Mouse (Mus musculus) large intestine, adult 2 months (tissue): ENCODE measurements around the gene Timm17b. TPM values are rescaled to one million over a fixed set of nuclear protein-coding genes. Genes with fewer than 3 reads are reported as not detected.
"Not testable (repeated sequence)": the region's sequence is repeated elsewhere in the genome, so short reads cannot be mapped to it uniquely, and the experiment has no call there.

ENCODE experiments used
- DNase-seq: peaks from one replicate; pipeline ENCODE4 v3.0.0-alpha.2; 2012; ENCODE audit warnings: low read depth, low spot score
- WGBS: fragments of 180-500 bp; shearing (Covaris S2); methylation state at CpG from one replicate; pipeline ENCODE4 v1.1.7; 2018; 5-methylcytosine and 5-hydroxymethylcytosine counted together
- polyA plus RNA-seq: library from polyadenylated mRNA; depleted of rRNA; stranded (reverse); fragments of >200 nt; gene quantifications from 2 replicates; pipeline ENCODE4 v1.2.3, GENCODE M21; 2012; rRNA removed

Gene Timm17b
- polyA plus RNA-seq, 1 experiment = 40.1 TPM

GRCm38 (mm10) chrX:7915669-7916068 is 16.5 kb downstream of the Timm17b start:
- WGBS = 22% methylated on average over 3 of the region's 3 CpGs
- not testable (repeated sequence) for DNase-seq

DNA sequence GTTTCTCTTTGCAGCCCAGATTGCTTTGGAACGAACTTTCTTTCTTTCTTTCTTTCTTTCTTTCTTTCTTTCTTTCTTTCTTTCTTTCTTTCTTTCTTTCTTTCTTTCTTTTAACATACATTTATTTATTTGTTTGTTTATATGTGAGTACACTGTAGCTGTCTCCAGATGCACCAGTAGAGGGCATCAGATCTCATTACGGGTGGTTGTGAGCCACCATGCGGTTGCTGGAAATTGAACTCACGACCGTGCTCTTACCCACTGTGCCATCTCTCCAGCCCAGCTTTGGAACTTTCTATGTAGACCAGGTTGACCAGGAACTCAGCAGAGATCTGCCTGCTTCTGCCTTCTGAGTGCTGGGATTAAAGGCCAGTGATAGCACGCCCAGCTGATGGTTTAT is 18.8 kb downstream of the Timm17b start:
- WGBS = 72% methylated on average over 6 of the region's 6 CpGs
- not testable (repeated sequence) for DNase-seq

- WGBS = 19% methylated on average over 40 of the region's 40 CpGs
- DNase-seq = no peak
These were observed 20.6 kb downstream of the Timm17b start, which contains the start of gene Pcsk1n for GRCm38 (mm10) chrX:7919601-7920383. TSS of gene Pcsk1n (plus strand) at chrX:7919822.

DNA sequence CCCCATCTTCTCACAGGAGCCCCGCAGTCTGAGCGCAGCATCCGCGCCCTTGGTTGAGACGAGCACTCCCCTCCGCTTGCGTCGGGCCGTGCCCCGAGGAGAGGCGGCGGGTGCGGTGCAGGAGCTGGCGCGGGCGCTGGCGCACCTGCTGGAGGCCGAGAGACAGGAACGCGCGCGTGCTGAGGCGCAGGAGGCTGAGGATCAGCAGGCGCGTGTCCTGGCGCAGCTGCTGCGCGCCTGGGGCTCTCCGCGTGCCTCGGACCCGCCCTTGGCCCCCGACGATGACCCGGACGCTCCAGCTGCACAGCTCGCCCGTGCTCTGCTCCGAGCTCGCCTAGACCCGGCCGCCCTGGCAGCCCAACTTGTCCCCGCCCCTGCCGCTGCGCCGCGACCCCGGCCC is 22.9 kb downstream of the Timm17b start:
- no peak for DNase-seq
- WGBS = 23% methylated on average over 48 of the region's 48 CpGs

DNA sequence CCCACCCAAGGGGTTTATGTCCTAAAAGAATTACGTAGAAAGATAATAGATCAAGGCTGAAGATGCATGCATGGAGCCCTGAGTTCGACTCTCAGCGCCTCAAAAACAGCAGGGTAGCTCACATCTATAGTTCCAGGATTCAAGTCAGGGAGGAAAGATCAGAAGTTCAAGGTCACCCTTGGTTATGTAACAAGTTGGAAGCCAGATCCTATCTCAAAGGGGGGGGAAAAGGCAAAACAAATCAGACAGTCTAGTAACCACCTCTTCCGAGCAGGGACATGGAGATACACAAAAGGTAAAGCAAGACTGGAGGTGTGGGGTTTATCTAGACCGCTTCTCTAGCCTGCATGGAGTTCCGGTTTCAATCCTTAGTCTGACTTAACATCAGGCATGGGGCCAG is 27.1 kb downstream of the Timm17b start:
- DNase-seq = no peak
- WGBS = 82% methylated on average over 6 of the region's 6 CpGs

DNA sequence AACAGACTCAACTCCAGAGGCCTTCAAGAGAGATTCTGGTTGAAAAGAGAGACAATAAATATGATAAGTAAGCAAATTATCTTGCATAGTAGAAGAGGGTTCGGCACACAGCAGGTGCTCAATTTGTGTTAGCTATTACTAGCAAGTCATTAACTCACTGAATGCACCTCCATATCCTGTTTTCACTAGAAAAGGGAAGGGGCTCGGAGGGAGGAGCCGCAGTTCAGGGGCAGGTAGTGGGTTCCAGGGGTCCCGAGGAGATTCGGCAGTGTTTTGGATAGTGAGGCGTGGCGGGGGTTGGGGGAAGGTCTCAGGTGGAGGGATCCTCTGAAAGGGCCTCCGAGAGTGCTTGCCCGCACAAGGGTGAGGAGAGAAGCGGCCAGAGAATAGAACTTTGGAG is 28.0 kb downstream of the Timm17b start:
- DNase-seq = no peak
- 33% methylated on average over 10 of the region's 10 CpGs for WGBS

- DNase-seq = no peak
- 35% methylated on average over 16 of the region's 19 CpGs for WGBS
These were observed 29.2 kb downstream of the Timm17b start, which contains the start of gene Eras for GRCm38 (mm10) chrX:7928270-7928790. TSS of gene Eras (minus strand) at chrX:7928607.

DNA sequence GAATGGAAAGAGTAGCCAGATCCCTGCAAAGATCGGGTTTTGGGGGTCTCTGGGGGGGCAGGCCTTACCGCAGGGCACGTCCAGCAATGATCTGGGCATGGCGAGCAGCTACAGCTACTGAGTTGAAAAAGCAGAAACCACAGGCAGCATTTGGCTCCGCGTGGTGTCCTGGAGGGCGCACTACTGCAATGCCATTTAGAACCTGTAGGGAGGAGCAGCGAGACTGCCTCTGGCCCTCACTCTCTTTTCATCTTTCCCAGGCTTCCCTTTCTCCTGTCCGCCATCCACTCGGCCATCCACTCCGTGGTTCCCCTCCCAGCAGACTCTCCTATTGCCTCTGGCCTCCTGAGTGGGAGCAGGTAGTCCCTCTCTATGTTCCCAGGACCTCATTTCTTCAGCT is 37.7 kb downstream of the Timm17b start:
- no peak for DNase-seq
- 56% methylated on average over 11 of the region's 11 CpGs for WGBS

DNA sequence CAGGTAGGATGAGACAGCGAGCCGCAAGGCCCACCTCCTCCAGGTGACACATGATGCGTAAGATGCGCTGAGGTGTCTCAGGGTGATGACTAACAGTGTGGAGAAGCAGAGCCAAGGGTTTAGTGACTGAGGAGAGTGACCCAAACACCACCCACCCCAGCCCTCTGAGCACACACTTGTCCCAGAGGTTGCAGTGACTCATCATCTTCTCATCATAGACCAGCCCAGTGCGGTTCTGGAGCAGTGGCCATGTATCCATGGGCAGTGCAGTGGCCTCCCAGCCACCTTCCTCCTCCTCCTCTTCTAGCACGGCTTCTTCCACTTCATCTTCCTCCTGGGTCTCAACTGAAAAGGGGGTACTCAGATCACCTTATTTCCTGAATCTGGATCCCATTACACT is 38.5 kb downstream of the Timm17b start:
- WGBS = 90% methylated on average over 6 of the region's 6 CpGs
- no peak for DNase-seq

DNA sequence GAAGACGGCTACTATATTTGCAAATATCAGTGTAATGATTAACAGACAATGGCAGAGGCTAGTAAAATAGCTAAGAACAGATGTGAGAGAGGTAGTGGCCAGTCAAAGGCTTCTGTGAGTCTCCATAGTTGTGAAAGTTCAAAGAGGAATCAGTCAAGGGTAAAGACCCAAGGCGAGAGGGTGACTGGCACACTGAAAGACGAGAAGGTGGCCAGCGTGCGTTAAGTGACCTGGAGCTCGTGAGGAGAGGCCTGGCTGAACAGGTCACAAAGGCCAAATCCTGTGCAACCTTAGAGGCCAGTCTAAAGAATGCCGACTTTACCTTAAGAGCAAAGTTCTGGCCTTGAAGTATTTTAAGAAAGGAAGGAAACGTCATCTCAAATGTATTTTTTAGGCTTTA is 46.5 kb downstream of the Timm17b start:
- WGBS = 70% methylated on average over 8 of the region's 8 CpGs
- no peak for DNase-seq

GRCm38 (mm10) chrX:7947108-7947899 is 48.1 kb downstream of the Timm17b start, which contains the start of gene Hdac6:
TSS of gene Hdac6 (minus strand) at chrX:7947889.
- no peak for DNase-seq
- WGBS = 21% methylated on average over 37 of the region's 37 CpGs

DNA sequence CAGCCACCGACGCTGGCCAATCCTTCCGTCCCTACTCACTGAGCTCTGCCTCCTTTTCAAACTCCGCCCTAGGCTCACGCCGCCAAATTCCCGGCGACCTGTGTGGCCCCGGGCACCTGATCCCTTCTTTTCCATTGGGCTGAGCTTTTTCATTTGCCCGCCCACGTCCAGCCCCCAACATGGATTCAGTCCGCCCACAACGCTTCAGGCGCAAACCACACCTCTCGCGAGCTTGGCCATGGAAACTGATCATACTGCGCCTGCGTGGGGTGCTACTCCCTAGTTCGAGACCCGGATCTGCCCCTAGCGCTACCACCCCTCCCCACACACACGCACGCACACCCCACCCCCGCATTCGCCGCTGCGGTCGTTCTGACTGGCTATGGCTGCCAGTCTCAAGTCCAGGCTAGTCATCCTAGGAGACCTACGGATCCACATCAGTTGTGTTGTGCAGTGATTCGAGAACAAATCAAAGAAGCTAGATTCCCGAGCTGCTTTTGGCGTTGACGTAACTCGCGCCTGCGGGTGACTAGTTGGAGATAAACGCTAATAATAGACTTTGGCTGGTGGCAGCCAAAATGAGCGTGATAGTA is 48.8 kb downstream of the Timm17b start:
- WGBS = 17% methylated on average over 38 of the region's 38 CpGs
- peak; percentile 53 for DNase-seq

GRCm38 (mm10) chrX:7950091-7950490 is 50.9 kb downstream of the Timm17b start:
- WGBS = 89% methylated on average over 7 of the region's 7 CpGs
- no peak for DNase-seq

Other genes with a start within 250 kb of the Timm17b start
- gene Prickle3, start 242.1 kb upstream of the Timm17b start, polyA plus RNA-seq = 7.1 and 10.6 TPM in 2 replicates
- 278 and 316 TPM in 2 replicates for gene Plp2, start 228.0 kb upstream of the Timm17b start, polyA plus RNA-seq
- gene Magix, start 218.1 kb upstream of the Timm17b start, polyA plus RNA-seq = 1.0 and 1.1 TPM in 2 replicates
- 5.3 and 7.4 TPM in 2 replicates for gene Gpkow, start 202.2 kb upstream of the Timm17b start, polyA plus RNA-seq
- 27.0 and 38.0 TPM in 2 replicates for gene Wdr45, start 185.0 kb upstream of the Timm17b start, polyA plus RNA-seq
- gene Gm45208, start 177.1 kb upstream of the Timm17b start, polyA plus RNA-seq = 0.10 TPM in 1 of 2 replicates, not detected in the other
- gene Praf2, start 170.9 kb upstream of the Timm17b start, polyA plus RNA-seq = 28.5 and 28.9 TPM in 2 replicates
- gene Ccdc120, start 148.5 kb upstream of the Timm17b start, polyA plus RNA-seq = 10.2 and 20.5 TPM in 2 replicates
- gene Tfe3, start 136.8 kb upstream of the Timm17b start, polyA plus RNA-seq = 12.4 and 17.6 TPM in 2 replicates
- 19.5 and 33.3 TPM in 2 replicates for gene Gripap1, start 109.6 kb upstream of the Timm17b start, polyA plus RNA-seq
- gene Kcnd1, start 77.1 kb upstream of the Timm17b start, polyA plus RNA-seq = 1.0 and 1.2 TPM in 2 replicates
- gene Otud5, start 58.0 kb upstream of the Timm17b start, polyA plus RNA-seq = 31.4 and 35.7 TPM in 2 replicates
- gene Pim2, start 21.1 kb upstream of the Timm17b start, polyA plus RNA-seq = 13.4 and 13.8 TPM in 2 replicates
- gene Slc35a2, start 15.3 kb upstream of the Timm17b start, polyA plus RNA-seq = 118 and 125 TPM in 2 replicates
- 38.8 and 48.6 TPM in 2 replicates for gene Pqbp1, start 88 bp upstream of the Timm17b start, polyA plus RNA-seq
- gene Gm10491, start 8.5 kb downstream of the Timm17b start, polyA plus RNA-seq = not detected in 2 replicates
- not detected in 2 replicates for gene Gm10490, start 10.2 kb downstream of the Timm17b start, polyA plus RNA-seq
- 4.3 and 6.0 TPM in 2 replicates for gene Pcsk1n, start 20.5 kb downstream of the Timm17b start, polyA plus RNA-seq
- not detected in 2 replicates for gene Eras, start 29.2 kb downstream of the Timm17b start, polyA plus RNA-seq
- 10.8 and 12.5 TPM in 2 replicates for gene Hdac6, start 48.5 kb downstream of the Timm17b start, polyA plus RNA-seq
- gene Gata1, start 78.7 kb downstream of the Timm17b start, polyA plus RNA-seq = 0.05 and 0.14 TPM in 2 replicates
- 65.2 and 101 TPM in 2 replicates for gene Glod5, start 119.1 kb downstream of the Timm17b start, polyA plus RNA-seq
- 19.4 and 22.3 TPM in 2 replicates for gene Suv39h1, start 175.4 kb downstream of the Timm17b start, polyA plus RNA-seq
- gene Was, start 191.1 kb downstream of the Timm17b start, polyA plus RNA-seq = 5.3 and 7.2 TPM in 2 replicates
- 38.4 and 74.3 TPM in 2 replicates for gene Wdr13, start 233.5 kb downstream of the Timm17b start, polyA plus RNA-seq
- gene Rbm3, start 246.5 kb downstream of the Timm17b start, polyA plus RNA-seq = 76.6 and 101 TPM in 2 replicates